Mouse (Mus musculus): ENCODE measurements around the gene Lalba.
"Not testable (repeated sequence)": the region's sequence is repeated elsewhere in the genome, so short reads cannot be mapped to it uniquely, and the experiment has no call there.

Gene Lalba

GRCm38 (mm10) chr15:98482701-98483100 lies at the start of gene Lalba:
Lalba (minus strand) TSS chr15:98482721.
- no peak for DNase-seq

- DNase-seq = no peak
Observed at GRCm38 (mm10) chr15:98532281-98532680, 49.8 kb upstream of the Lalba start.

- DNase-seq = no peak
Observed at GRCm38 (mm10) chr15:98528066-98528563, 45.6 kb upstream of the Lalba start.

- DNase-seq = no peak
Observed at GRCm38 (mm10) chr15:98527056-98527771, 44.7 kb upstream of the Lalba start.

- DNase-seq = no peak
Observed at GRCm38 (mm10) chr15:98526057-98526456, 43.5 kb upstream of the Lalba start.

- DNase-seq = no peak
Observed at GRCm38 (mm10) chr15:98521245-98521644, 38.7 kb upstream of the Lalba start.

GRCm38 (mm10) chr15:98517380-98518355 lies 35.1 kb upstream of the Lalba start:
- DNase-seq = peak; percentile 53 to 69

GRCm38 (mm10) chr15:98514845-98515244 lies 32.3 kb upstream of the Lalba start:
- not testable (repeated sequence) for DNase-seq

- DNase-seq = no peak
Observed at GRCm38 (mm10) chr15:98514146-98514545, 31.6 kb upstream of the Lalba start.

GRCm38 (mm10) chr15:98513676-98514075 lies 31.2 kb upstream of the Lalba start:
- DNase-seq = not testable (repeated sequence)

GRCm38 (mm10) chr15:98512799-98513321 lies 30.3 kb upstream of the Lalba start:
- DNase-seq = peak; percentile 62 to 69

- DNase-seq = peak in 1 of 2 experiments; percentile 20
Observed at GRCm38 (mm10) chr15:98512232-98512631, 29.7 kb upstream of the Lalba start.

- DNase-seq = no peak
Observed at GRCm38 (mm10) chr15:98511386-98511928, 28.9 kb upstream of the Lalba start.

GRCm38 (mm10) chr15:98510438-98511385 lies 28.2 kb upstream of the Lalba start:
- peak; percentile 69 to 77 for DNase-seq

- no peak for DNase-seq
Observed at GRCm38 (mm10) chr15:98509387-98509786, 26.9 kb upstream of the Lalba start.

- DNase-seq = no peak
Observed at GRCm38 (mm10) chr15:98507321-98507720, 24.8 kb upstream of the Lalba start.

- no peak for DNase-seq
Observed at GRCm38 (mm10) chr15:98506253-98506957, 23.9 kb upstream of the Lalba start.

GRCm38 (mm10) chr15:98504514-98504913 lies 22.0 kb upstream of the Lalba start:
- DNase-seq = peak; percentile 49 to 61

- DNase-seq = no peak
Observed at GRCm38 (mm10) chr15:98503317-98503716, 20.8 kb upstream of the Lalba start.

- DNase-seq = no peak
Observed at GRCm38 (mm10) chr15:98497631-98498030, 15.1 kb upstream of the Lalba start.

- no peak for DNase-seq
Observed at GRCm38 (mm10) chr15:98492102-98492501, 9.6 kb upstream of the Lalba start, which contains the start of gene Olfr279. Olfr279 (plus strand) TSS chr15:98492402.
